Mouse (Mus musculus) midbrain, embryonic 14.5 days (tissue): ENCODE measurements around the gene 1700061G19Rik. TPM values are rescaled to one million over a fixed set of nuclear protein-coding genes. Genes with fewer than 3 reads are reported as not detected.

Experiments
- ATAC-seq: fragments of 200-750 bp; cut with Nextera tagmentation; 2 replicates; pipeline ENCODE4 v1.8.0; 2017; ENCODE audit warnings: moderate number of reproducible peaks, moderate library complexity; ENCODE audit not compliant: low FRiP score, low TSS enrichment
- DNase-seq: peaks from one replicate; pipeline ENCODE4 v3.0.0-alpha.2; 2015
- H3K27ac ChIP-seq: fragments of 300-500 bp; sonication (generic); replicated peaks from 2 replicates; pipeline ENCODE4 v1.5.1; 2014; ENCODE audit warnings: mild to moderate bottlenecking, low read depth, low read length, moderate library complexity
- H3K27me3 ChIP-seq: fragments of 300-500 bp; sonication (generic); 2 replicates; pipeline ENCODE4 v1.6.1; 2014; ENCODE audit warnings: low read length, control low read depth, mixed read lengths; ENCODE audit not compliant: control insufficient read depth, insufficient read depth
- H3K36me3 ChIP-seq: fragments of 300-500 bp; sonication (generic); 2 replicates; pipeline ENCODE4 v1.6.1; 2014; ENCODE audit warnings: low read length, control low read depth; ENCODE audit not compliant: control insufficient read depth, insufficient read depth
- H3K4me1 ChIP-seq: fragments of 300-500 bp; sonication (generic); 2 replicates; pipeline ENCODE4 v1.6.1; 2014; ENCODE audit warnings: mild to moderate bottlenecking, antibody characterized with exemption, low read length, control low read depth; ENCODE audit not compliant: control insufficient read depth, insufficient read depth
- H3K4me2 ChIP-seq: fragments of 300-500 bp; sonication (generic); 2 replicates; pipeline ENCODE4 v1.6.1; 2014; ENCODE audit warnings: mild to moderate bottlenecking, low read length, moderate library complexity
- H3K4me3 ChIP-seq: fragments of 300-500 bp; sonication (generic); replicated peaks from 2 replicates; pipeline ENCODE4 v1.5.1; 2014; ENCODE audit warnings: low read depth, low read length
- H3K9ac ChIP-seq: fragments of 300-500 bp; sonication (generic); replicated peaks from 2 replicates; pipeline ENCODE4 v1.6.1; 2014; ENCODE audit warnings: mild to moderate bottlenecking, low read length, moderate library complexity
- H3K9me3 ChIP-seq: fragments of 300-500 bp; sonication (generic); 2 replicates; pipeline ENCODE4 v1.6.1; 2016; ENCODE audit warnings: low read length, control low read depth, mixed read lengths; ENCODE audit not compliant: control insufficient read depth
- WGBS: fragments of 180-500 bp; shearing (Covaris S2); extraction: QIAGEN DNeasy Blood & Tissue Kit; methylation state at CpG from one replicate; pipeline ENCODE4 v1.1.7; 2014; 5-methylcytosine and 5-hydroxymethylcytosine counted together
- polyA plus RNA-seq: library from polyadenylated mRNA; unstranded; fragments of >200 nt; fragmentation: Nextera tagmentation; extraction: Ambion mirVana; gene quantifications from 2 replicates; pipeline ENCODE4 v1.2.1, GENCODE M21; 2014

Gene 1700061G19Rik
- polyA plus RNA-seq, 1 experiment from 2014 or later, result 0.36 TPM

DNA sequence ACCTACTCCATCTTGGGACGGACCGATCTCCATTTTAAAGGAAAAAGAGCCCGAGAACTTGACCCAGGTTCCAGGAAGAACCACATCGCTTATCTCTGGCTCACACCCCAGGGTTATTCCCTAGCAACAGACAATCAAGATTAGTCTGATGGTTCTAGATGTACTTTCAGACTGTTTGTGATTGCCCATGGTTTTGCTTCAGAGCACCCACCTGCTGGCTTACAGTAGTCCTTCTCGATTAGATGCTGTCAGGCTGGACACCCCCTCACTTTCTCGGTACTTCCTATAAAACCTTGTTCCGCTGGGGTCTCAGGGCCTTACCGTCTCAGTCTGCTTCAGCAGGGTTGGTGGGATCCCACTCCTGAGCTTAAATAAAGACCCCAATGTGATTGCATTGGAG is 38.9 kb upstream of the 1700061G19Rik start:
- H3K4me1 ChIP-seq, result no peaks in the 10 kb centered on the region
- H3K4me2 ChIP-seq, result no peak overlapping the region
- ATAC-seq, result no peak
- no peak overlapping the region for H3K4me3 ChIP-seq
- no peak overlapping the region for H3K9ac ChIP-seq
- WGBS, result 88% methylated on average over 8 of the region's 8 CpGs
- no peaks in the 10 kb centered on the region for H3K27me3 ChIP-seq
- no peak for DNase-seq
- no peaks in the 10 kb centered on the region for H3K9me3 ChIP-seq
- H3K36me3 ChIP-seq, result no peaks in the 10 kb centered on the region
- no peak overlapping the region for H3K27ac ChIP-seq

DNA sequence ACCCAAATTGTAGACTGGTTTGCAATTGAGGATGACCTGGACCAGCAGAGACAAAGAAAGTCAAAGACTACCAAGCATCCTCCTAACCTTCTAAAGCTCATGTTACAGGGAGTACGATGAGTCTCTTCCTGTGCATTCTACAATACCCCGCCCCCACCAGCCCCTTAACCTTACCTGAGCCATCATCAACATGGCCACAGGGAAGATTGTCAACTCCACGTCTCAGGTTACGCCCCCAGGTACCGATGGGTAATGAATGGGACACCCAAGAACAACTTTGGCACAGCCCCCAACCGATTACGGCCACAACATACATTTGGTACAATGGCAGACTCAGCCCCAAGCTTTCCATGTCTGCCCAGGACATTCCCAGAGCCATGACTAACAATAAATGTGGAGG is 34.8 kb upstream of the 1700061G19Rik start:
- WGBS, result 87% methylated on average over 7 of the region's 7 CpGs
- ATAC-seq (no peak), DNase-seq (no peak)

DNA sequence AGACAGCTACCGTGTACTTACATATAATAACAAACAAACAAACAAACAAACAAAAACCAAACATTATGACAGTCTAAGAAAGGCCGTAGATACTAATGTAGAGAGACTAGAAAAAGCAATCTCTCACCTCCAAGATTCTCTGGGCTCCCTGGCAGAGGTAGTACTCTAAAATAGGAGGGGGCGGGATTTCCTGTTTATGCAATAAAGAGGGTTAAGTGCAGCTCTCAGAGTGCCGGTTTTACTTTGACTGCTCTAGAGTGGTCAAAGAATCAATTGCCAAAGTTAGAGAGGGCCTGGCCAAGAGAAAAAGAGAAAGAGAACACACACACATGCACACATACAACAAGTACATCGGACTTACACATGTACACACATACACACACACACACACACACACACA is 33.1 kb upstream of the 1700061G19Rik start:
- Histone ChIP-seq H3K4me2 (no peak overlapping the region), H3K27me3 (no peaks in the 10 kb centered on the region), H3K36me3 (no peaks in the 10 kb centered on the region), H3K4me3 (no peak overlapping the region), H3K9ac (no peak overlapping the region), H3K4me1 (no peaks in the 10 kb centered on the region), H3K27ac (no peak overlapping the region), H3K9me3 (no peaks in the 10 kb centered on the region)
- ATAC-seq (no peak), DNase-seq (no peak)
- 83% methylated on average over 5 of the region's 5 CpGs for WGBS

More for the DNA sequence above, 34.8 kb upstream of the 1700061G19Rik start:
- no peak overlapping the region for H3K4me3 ChIP-seq
- H3K36me3 ChIP-seq, result no peaks in the 10 kb centered on the region
- H3K4me2 ChIP-seq, result no peak overlapping the region
- no peaks in the 10 kb centered on the region for H3K4me1 ChIP-seq
- no peaks in the 10 kb centered on the region for H3K27me3 ChIP-seq
- H3K9ac ChIP-seq, result no peak overlapping the region
- H3K9me3 ChIP-seq, result no peaks in the 10 kb centered on the region
- no peak overlapping the region for H3K27ac ChIP-seq

DNA sequence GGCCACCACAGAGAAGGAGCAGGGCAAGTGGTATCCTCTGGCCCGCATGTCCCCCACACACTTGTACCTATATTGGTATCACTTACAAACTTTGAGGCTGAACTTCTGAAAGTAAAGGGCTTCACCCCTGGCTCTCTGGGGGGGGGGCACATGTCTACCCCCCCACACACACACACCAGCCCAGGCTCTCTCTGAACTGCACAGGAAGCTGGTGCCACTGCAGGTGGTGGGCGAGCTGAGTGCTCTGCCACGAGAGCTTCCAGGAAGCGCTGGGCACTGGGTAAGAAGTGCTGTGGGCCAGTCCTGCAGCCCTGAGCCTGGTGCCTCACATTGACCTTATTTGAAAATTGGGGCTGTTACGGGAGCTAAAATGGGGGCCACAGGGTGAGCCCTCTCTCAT is 31.6 kb upstream of the 1700061G19Rik start:
- no peaks in the 10 kb centered on the region for H3K36me3 ChIP-seq
- no peak overlapping the region for H3K27ac ChIP-seq
- DNase-seq (no peak), ATAC-seq (no peak)
- H3K4me1 ChIP-seq, result no peaks in the 10 kb centered on the region
- 85% methylated on average over 5 of the region's 5 CpGs for whole genome bisulfite sequencing
- no peak overlapping the region for H3K4me2 ChIP-seq
- no peaks in the 10 kb centered on the region for H3K27me3 ChIP-seq
- no peak overlapping the region for H3K4me3 ChIP-seq
- no peaks in the 10 kb centered on the region for H3K9me3 ChIP-seq
- no peak overlapping the region for H3K9ac ChIP-seq

DNA sequence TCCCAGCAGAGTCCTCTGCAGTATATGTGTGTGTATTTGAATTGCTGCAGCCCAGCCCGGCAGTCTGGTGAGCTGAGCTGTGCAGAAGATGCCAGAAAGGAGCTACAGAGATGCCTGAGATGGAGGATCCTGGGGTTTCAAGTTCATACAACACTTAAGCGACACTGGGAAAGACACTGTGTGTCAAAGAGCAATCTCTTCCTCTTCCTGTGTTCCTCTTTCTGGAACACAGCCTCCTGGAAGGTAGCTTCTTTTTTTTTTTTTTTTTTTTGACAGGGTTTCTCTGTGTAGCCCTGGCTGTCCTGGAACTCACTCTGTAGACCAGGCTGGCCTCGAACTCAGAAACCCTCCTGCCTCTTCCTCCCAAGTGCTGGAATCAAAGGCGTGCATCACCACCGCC is 26.5 kb upstream of the 1700061G19Rik start:
- Histone ChIP-seq H3K9me3 (no peaks in the 10 kb centered on the region), H3K4me1 (no peaks in the 10 kb centered on the region), H3K4me2 (no peak overlapping the region), H3K27ac (no peak overlapping the region), H3K36me3 (no peaks in the 10 kb centered on the region), H3K4me3 (no peak overlapping the region), H3K9ac (no peak overlapping the region), H3K27me3 (no peaks in the 10 kb centered on the region)
- DNase-seq (no peak), ATAC-seq (no peak)
- 88% methylated on average over 5 of the region's 5 CpGs for WGBS

DNA sequence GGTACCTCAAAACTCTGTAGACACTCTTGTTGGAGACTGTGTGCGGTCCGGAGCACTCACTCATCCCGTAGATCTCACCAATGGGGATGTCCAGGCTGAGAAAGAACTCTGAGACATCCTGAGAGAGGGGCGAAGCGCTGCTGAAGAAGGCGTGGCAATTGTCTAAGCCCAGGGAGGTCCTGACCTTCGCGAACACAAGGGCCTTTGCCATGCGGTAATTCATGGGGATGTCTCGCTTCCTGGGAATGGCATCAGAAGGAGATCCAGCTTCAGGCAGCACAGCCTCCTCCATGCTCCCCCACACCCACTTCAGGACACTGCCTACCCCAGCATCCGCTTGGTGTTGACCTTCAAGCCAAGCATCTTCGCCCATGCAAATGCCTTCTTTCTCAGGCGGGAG is 25.6 kb upstream of the 1700061G19Rik start:
- Histone ChIP-seq H3K4me1 (no peaks in the 10 kb centered on the region), H3K9ac (no peak overlapping the region), H3K36me3 (no peaks in the 10 kb centered on the region), H3K4me3 (no peak overlapping the region), H3K27me3 (no peaks in the 10 kb centered on the region), H3K27ac (no peak overlapping the region), H3K9me3 (no peaks in the 10 kb centered on the region), H3K4me2 (no peak overlapping the region)
- WGBS, result 86% methylated on average over 13 of the region's 13 CpGs
- ATAC-seq (no peak), DNase-seq (no peak)

DNA sequence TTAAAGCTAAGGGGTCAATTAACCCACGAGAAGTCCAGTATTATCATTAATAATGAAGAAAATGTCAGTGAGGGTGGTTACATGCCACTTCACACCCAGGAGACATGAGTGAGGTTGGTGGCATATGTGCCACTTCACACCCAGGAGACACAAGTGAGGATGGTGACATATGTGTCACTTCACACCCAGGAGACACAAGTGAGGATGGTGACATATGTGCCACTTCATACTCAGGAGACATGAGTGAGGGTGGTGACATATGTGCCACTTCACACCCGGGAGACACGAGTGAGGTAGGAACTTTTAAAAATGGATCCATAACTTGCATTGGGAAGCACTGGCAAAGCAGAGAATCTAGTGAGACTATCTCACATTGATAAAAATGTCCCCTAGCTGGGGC is 24.1 kb upstream of the 1700061G19Rik start:
- no peak overlapping the region for H3K9ac ChIP-seq
- WGBS, result 80% methylated on average over 3 of the region's 3 CpGs
- no peaks in the 10 kb centered on the region for H3K36me3 ChIP-seq

DNA sequence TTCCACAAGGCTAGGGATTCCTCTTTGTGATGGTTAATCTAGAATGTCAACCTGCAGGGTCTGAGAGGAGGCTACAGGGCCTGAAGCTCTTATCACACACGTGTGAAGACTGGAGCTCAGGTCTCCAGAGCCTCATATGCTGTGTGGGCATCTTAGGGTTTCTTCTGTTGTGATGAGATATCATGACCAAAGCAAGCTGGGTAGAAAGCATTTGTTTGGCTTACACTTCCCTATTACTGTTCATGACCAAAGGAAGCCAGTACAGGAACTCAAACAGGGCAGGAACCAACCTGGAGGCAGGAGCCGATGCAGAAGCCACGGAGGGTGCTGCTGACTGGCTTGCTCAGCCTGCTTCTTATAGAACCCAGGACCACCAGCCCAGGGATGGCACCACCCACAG is 19.9 kb upstream of the 1700061G19Rik start:
- Histone ChIP-seq H3K4me1 (no peaks in the 10 kb centered on the region), H3K4me2 (no peak overlapping the region), H3K4me3 (no peak overlapping the region), H3K9ac (no peak overlapping the region), H3K27me3 (no peaks in the 10 kb centered on the region), H3K27ac (no peak overlapping the region), H3K36me3 (no peaks in the 10 kb centered on the region), H3K9me3 (no peaks in the 10 kb centered on the region)
- DNase-seq, result no peak
- ATAC-seq, result no peak
- 82% methylated on average over 3 of the region's 3 CpGs for WGBS

More for the DNA sequence above, 24.1 kb upstream of the 1700061G19Rik start:
- no peak overlapping the region for H3K4me3 ChIP-seq
- H3K27me3 ChIP-seq, result no peaks in the 10 kb centered on the region
- DNase-seq (no peak), ATAC-seq (no peak)
- H3K9me3 ChIP-seq, result no peaks in the 10 kb centered on the region
- H3K4me2 ChIP-seq, result no peak overlapping the region
- H3K27ac ChIP-seq, result no peak overlapping the region
- no peaks in the 10 kb centered on the region for H3K4me1 ChIP-seq

DNA sequence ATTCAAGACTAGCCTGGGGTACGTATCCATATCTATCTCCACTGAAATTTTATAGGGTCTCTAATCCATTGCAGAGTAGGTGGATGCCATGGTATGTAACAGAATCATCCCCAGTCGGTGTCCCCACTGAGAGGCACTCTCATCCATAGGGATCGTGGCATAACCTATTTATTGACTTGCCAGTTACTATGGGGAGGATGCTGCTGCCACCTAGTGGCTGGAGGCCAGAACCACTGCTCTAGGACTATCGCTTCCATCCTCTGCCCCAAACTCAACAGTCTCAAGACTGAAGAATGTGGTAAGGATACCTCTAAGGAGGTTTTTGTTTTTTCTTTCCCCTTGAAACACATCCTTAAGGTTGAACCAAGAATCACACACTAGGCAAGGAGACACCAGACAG is 17.1 kb upstream of the 1700061G19Rik start:
- H3K36me3 ChIP-seq, result no peaks in the 10 kb centered on the region

More for the DNA sequence above, 17.1 kb upstream of the 1700061G19Rik start:
- Histone ChIP-seq H3K27ac (no peak overlapping the region), H3K4me3 (no peak overlapping the region), H3K4me1 (no peaks in the 10 kb centered on the region), H3K9ac (no peak overlapping the region), H3K4me2 (no peak overlapping the region), H3K9me3 (no peaks in the 10 kb centered on the region), H3K27me3 (no peaks in the 10 kb centered on the region)
- WGBS, result 56% methylated on average over 4 of the region's 4 CpGs
- ATAC-seq (peak; percentile 17; the same call in 1 of the 2 replicates), DNase-seq (peak; percentile 77)
